Mouse (Mus musculus) cerebellum, postnatal 4 days (tissue): ENCODE data around the gene Phldb2.

Experiments used
- DNase-seq, 2 experiments: peaks; one replicate each; pipeline ENCODE4 v3.0.0; 2022; ENCODE audit warnings: low spot score in 2 of 2, mixed read lengths in 1 of 2

Gene Phldb2

DNA sequence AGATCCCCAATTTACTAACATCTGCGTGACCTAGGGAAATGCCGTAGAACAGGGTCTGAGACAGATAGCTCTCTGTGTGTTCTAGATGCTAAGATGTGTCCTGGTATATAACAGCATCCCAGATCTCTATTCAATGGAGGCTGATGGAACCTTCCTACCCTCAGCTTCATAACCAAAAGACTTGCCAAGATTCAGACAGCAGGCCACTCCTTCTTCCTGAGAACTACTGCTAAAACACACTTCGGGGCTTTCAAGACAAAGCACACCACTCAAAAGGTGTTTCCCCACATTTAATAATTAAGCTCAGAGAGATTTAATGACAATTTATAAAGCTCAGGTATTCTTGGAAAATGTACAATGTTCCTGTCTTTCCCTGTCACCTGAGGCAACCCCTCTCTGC, 111.6 kb downstream of the Phldb2 start:
- no peak for DNase-seq

DNA sequence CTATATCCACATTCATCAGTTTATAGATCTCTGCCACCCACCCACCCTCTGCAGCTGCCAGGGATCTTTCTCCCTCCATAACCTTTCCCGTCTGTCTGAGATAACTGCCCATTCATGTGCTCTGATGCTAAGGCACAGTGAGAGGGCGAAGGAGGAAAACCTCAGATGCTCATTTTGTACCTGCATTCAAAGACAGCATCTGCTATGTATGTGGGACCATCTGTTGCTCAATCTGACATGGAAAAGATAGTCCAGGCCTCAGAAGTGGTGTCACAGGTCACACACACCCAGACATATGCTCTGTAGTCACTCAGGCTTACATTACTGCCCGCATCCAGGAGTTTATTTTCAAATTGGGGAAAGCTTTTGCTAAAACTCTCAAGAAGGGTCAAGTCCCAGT, 112.4 kb downstream of the Phldb2 start:
- no peak for DNase-seq

DNA sequence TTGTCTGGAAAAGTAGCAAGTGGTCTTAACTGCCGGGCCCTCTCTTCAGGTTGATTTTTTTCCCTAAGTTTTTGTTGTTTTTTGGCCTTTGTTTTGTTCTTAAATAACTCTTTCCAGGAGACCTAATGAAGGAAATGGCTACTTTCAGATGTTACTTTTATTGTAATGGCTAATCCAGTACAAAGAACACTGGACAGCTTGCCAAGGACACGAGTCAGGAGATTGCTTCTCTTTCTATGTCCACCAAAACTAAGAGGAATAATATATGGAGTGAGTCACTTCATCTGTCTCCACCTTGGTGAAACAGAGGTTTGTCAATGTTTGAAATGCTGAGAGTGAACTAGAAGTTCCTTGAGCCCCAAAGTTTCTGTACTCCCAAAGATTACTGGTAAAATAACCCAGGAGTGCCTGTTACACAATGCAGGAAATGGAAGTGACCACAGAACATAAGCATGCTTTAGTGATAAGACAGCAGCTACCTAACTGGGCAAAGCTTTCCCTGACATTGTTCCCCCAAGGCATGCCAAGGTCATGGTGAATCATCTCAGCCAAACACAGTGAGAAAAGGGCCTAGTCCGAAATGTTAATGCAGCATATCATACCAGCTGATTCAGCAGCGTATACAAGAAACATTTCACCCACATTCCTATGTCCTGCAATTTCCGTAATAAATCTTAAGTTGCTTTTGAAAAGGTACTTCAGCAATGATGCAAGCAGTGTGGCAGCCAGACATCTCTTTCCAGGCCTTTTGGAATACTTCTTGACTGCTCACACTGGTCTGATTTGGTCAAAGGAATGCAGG, 115.7 kb downstream of the Phldb2 start:
- DNase-seq: no peak

DNA sequence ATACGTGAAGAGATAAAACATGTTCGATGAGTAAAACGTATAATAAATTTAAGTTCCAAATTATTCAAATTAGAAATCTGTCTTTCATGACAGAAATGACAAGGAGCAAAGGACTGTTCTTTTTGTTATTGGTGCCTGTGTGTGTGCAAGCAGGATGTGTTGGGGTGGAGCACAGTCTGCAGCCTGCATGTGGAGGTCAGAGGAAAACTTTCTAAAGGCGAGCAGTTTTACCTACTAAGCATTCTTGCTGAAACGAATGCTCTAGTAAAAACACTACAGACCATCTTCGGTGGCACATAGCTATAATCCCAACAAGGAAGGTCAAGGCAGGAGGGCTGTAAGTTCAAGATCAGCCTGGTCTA, 120.7 kb downstream of the Phldb2 start:
- DNase-seq: no peak

DNA sequence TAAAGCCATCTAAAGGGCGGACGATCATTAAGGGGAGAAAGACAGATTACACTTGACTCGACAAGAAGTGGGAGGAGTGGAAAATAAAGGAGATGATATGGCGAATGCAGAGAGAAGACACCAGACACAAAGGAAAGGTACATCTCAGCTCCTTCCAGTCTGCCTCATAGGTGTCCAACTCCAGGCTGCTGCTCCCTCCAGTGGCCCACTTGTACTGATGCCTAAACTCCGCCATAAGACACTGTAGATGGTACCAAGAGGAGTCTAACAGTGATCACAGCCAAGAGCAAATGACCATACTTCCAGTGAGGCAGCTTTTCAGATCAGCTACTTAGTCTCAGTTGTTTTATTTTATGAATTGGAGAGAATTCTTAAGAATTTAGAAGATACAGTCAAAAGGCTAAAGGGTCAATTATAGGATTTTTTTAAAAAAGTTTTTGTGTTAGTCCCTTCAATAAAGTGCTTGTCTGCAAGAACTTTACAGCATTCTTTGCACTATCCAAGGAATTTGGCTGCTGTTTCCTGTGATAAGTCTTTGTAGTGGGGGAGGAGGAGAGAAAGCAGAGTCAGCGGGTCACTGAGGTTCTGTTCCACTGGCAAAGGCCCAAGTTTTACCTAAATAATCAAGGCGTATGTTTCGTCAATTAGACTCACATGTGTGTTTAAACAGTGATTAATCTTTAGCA, 121.2 kb downstream of the Phldb2 start:
- DNase-seq: no peak

DNA sequence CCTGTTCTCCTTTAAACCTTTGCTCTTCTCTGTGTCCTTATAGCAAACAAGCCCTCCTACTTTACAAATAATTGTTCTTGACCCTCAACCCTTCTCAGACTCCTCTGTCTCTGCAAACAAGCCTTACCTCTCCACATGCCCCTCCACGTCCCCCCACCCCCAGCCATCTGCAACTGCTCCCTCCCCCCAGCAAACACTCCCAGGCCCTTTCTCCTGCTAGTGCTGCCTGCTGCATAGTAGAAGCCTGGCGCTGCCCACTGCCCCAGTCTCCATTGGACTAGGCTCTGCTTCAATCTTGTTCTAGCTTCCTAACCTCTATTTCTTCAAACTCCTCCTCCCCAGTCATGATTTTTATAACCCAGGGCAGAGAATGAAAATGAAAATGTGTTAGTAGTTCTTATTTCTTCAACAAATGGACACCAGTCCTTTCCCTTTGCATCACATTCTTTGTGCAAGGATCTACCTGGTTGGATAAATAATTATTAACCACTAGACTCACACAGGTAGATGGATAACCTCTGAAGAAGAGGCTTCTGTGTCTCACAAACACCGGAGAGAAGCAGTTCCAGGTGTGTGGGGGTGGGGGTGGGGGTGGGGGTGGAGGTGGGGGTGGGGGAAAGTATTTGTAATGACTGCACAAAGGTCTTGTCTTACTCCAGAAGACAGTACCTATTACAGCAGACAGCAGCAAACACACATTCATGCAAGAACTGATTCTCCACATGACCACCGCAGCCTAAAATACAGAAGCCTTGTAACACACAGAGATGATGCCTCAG, 122.1 kb downstream of the Phldb2 start:
- DNase-seq: no peak

DNA sequence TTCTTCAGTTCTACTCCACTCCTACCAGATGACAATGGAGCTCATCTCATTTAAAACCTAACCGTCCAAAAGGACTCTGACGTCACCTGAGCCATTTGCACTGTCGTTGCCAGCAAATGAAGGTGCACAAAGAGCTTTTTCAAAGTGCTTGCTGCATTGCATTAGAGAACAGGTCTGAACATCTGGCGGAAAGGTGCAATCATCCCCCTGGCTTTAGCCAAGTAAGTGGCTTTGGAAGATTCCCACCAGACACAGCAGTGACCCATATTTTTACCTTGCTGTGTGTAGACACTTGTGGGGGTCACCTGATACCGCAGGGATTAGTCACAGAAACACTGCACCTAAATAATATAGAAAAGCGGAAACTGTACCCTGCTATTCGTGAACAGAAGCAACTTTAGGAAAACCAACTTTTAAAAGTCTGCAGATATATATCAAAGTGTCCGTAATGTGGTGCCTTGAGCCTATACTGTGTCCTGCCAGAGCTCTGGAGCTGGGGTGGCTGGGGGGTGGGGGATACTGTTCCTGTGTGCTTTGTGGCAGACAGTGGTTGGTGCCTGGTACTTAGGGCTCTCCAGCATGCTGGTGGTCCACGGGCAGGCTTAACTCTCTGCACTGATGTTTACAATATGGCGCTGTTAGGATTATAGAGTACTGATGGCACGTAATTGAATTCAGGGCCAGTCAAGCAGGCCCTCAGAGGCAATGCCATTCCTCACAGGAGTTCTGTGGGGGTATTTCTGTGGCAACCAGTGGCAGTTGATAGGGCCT, 123.1 kb downstream of the Phldb2 start:
- no peak for DNase-seq

DNA sequence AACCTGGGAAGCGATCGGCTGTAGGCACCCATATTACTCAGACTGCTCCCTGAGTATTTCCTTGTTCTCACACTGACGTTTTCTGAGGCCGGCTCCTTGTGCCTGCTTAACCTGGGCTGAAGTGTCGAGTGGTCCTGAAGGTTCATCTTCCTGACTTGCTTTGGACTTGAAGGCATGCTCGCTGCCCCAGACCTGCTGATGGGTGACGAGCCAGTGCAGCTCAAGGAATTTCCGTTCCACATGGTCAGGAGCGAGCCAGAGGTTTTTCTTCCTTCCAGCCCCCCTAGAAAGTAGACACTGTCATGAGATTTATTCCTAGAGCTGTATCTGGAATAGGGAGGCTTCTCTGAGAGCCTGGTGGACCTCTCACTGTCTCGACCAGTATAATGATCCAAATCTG, 128.1 kb downstream of the Phldb2 start:
- no peak for DNase-seq

DNA sequence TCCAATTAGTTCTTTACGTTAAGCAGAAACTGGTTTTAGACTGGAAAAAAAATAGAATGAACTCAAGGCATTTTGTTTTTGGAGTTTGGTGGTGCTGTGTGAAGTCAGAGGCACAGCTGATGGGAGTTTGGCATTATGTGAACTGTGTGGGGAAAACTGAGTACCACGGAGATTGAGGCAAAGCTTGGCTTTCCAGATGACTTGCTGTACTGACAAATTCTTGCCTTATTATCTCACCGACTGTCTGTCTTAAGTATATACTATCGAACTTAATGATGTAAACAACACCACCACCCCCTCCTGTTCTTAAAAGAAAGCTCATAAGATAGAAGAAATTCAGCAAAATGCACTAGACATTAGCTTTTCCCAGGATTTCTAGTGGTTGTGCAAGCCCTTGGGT, 129.4 kb downstream of the Phldb2 start:
- DNase-seq: no peak

DNA sequence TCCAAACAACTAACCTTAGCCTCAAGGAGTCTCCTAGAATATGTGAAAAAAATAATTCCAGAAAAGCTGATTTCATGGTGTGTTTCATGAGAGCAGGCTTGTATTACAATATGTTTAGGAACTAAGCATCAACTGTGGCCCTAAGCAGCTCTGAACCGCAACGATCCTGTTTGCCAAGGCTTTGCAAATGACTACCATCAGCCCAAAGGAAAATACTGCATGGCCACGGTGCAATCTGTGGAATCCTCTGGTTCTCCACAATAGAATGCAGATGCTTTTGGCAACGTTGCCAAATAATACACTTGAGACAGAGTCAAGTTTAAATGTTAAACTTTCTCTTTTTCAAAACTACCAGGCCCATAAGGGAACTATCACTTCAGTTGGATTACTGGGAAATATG, 133.5 kb downstream of the Phldb2 start:
- no peak for DNase-seq

DNA sequence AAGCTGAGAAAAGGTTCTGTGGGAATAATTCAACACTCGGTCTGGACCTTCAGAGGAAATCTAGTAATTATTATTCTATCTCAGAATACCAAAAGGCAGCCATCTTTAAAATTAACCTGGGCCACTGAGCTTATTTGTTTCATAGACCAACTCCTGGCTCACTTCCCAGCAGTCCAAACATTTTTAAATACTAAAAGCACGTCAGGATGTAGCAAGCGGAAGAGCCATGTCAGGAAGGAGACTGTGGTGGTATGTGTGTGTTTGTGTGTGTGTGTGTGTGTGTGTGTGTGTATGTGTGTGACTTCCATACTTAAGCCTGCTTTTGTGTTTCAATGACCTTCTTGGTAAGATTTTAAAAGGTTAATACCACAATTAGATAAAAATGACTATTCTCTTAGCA, 135.6 kb downstream of the Phldb2 start:
- no peak for DNase-seq

DNA sequence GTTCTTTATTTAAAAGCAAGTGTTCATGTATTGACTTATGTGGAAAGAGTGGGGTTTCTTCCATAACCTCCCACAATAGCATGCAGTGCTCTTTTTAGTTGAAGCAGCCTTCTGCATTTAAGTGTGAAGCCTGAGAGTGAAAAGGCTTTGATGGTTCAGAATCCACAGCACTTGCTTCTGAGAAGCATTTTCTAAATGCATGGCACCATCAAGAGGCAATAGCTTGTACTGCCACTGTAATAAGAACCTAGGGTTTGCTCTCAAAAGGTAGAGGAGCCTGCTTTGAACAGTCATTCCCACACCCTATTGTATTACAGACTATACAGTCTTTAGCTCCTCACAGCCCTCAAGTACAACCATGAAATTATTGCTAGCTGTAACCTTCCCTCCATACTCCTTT, 136.7 kb downstream of the Phldb2 start:
- no peak for DNase-seq

DNA sequence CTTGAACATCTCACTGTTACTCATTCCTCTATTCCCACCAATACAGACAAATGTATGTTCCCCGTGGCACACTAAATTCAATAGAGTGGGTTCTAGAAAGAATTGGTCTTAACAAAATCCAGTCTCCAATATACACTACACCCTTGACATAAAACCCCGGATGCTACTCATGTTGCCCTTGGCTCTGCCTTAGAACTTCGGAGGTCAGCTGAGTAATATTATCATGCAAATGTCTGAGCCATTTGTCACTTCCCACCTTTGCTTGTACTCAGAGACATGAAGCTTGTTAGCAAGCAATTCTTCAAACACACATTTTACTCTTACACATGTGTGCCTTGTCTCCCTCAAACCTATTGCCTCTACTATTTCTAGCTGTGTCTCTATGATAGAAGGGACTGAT, 138.8 kb downstream of the Phldb2 start:
- DNase-seq: no peak

DNA sequence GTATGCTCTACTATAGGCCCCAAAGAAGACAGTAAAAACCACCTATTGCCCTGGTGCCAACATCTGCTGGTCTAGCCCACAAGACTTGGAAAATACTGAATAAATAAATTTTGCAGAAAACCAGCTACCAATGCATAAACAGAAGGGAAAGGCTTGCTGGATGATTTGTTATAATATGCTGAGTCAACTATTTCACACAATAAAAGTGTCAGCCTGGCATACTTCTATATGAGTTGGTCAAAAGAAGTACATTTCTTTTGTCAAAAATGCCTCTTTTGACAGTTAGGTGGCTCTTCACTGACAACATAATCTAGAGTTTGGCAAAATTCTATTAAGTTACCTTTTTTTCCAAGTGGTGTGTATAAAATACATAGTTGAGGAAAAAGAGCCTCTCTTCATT, 141.6 kb downstream of the Phldb2 start:
- DNase-seq: no peak

DNA sequence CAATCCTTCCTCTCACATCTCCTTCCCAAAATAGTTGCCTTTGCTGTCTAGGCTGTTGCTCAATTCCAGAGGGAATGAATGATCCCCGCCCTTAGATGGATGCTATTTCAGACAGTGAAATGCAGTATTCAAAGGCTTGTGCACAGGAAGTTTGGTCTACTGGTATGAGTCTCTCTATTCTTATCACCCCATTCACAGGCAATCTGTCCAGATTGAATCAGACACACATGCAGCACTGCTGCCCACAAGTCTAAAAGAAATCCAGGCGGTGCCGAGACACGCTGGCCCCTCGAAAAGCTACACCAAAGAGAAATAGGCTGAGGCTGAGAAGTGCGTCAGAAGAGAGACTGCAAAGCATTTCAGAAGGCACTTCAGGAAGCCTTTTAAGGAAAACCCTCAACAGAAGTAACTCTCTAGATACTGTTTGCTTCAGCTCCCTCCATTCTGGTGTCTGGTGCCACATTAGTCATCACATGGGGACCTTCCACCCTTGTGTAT, 142.5 kb downstream of the Phldb2 start:
- DNase-seq: no peak

DNA sequence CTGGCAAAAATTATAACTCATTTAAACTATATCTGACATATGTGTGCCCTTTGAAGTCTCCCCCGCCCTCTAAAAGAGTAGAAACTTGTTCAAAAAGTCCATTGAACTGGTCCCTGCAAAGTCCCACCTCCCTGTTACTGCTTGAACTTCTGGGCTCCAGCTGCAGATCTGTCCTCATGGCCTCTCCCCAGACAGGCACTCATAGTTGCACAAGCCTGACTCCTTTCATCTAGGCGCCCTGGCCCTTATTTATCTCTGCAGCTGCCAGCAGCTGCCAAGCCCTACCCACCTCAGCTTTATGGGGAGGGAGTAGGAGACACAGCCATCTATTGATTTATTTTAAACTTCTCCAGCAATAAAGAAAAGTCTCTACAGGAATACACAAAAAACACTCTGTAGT, 143.2 kb downstream of the Phldb2 start:
- DNase-seq: no peak

DNA sequence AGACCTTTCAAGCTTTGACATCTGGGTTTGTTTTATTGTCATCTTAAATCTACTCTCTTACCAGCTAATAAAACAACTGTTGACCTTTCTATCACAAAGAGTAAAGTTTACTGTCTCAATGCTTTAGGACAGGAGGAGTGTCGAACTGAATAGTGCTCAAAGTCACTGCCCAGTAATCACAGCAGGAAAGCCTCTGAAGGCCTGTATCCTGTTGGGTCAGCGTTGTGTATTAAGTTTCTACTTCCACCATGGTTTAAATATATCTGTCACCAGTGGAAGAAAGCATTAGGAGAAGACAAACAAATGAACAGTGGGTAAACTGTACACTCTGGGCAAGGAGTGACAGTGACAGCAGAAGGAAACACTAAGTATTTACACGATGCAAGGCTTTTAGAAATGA, 148.7 kb downstream of the Phldb2 start:
- DNase-seq: no peak

DNA sequence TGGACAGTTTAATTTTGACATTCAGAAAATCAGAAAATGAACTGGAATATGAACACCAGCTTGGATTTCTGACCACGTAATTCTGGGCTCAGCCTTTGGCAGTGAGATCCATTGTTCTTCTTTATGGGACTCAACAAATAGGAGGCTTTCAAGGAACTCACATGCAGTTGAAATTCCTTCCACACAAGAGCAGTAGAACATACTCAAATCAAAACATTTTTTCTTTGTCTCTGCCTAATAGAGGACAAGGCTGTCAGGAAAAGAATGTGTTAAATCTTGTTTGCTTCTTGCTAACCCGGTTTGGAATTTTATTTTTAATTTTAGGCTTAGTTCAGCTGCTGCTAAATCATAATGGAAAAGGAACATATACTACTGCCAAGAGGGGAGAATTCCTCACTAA, 153.0 kb downstream of the Phldb2 start:
- DNase-seq: no peak

DNA sequence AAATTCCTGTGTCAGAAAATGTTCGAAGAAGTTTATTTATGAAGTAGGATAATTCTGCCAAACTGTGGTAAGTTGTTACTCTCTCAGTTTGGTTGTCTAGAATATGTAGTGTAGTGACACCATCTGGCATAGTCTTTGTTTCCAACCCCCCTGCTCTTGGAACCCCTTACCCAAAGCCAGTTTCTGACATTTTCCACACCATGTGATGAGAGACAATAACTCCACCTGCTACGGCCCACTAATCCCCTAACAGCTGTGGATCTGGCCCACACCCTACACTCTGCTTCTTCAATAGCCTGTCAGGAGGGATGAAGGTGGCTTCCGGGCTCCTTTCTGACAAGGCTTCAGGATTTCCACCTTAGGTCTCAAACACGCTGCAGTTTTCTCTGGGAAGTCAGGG, 154.2 kb downstream of the Phldb2 start:
- DNase-seq: no peak

DNA sequence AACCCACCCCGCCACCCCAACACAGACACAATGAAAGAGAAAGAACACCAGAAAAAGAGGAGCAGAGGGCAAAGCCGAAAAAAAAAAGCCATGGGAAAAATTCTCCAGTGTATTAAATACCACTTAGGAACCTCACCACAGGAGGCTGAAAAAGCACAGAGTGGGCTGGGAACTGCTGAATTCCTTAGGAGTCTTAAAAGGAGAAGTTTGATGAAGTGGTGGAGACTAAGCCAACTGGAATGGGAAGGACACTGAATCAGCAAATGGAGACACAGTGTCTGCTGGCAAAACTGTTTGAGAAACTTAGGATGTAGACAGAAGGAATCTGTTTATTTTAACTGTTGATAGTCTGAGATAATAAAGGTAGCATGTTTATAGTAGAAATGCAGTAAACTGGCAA, 154.8 kb downstream of the Phldb2 start:
- no peak for DNase-seq

DNA sequence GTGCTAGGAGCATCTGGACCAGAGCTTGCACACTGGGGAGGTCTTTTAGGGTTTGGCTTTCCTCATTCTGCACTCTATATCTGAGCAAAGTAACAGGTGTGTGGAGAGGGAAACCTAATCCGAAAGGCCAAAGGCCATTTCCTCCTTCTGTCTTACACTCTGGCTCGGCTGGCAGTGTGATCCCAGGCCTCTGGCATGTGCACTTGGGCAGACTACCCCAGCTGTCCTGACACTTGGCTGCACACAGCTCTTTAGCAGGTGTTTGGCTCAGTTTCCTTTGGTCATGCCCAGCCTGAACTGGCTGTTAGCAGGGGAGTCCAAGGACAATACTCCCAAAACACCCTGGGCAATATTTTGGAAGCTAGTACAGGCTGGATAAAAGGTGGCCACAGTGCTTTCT, 156.6 kb downstream of the Phldb2 start:
- DNase-seq: peak in 1 of 2 experiments; percentile 28

DNA sequence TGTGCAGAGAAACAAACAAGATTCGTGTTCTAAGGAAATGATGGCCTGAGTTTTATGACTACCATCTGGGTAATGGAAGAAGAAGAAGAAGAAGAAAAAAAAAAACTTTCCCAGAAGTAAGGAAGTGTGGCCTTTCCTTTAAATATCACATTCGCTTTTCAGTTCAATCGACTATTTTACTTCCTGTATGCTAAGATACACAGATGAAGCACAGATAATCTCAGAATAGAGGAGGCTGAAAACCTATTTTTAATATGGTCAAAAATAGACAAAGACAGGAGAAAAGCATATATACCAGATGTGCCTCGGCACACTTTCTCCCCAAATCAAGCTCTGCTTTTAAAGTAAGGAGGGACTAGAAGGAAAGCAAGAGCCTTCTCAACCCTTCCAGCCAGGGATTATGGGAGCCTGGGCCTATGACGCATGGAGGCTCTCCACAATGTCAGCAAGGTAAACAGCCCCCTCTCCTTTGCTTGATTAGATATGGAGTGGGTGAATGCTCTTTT, 158.2 kb downstream of the Phldb2 start:
- no peak for DNase-seq
